Mouse (Mus musculus) testis, adult 2 months (tissue): Measurements from ENCODE around the gene Tmem267. TPM values are rescaled to one million over a fixed set of nuclear protein-coding genes. Genes with fewer than 3 reads are reported as not detected.
A peak's percentile ranks its signal among the peaks of the same experiment; 100 is the strongest.

ENCODE experiments used
- H3K27ac ChIP-seq: fragments of 200-500 bp; 2 replicates; pipeline ENCODE4 v1.5.1; 2012; ENCODE audit warnings: low read depth, low read length; ENCODE audit not compliant: control insufficient read depth, insufficient read depth
- H3K27me3 ChIP-seq: fragments of 200-500 bp; 2 replicates; pipeline ENCODE4 v1.6.1; 2012; ENCODE audit warnings: mild to moderate bottlenecking, low read length, moderate library complexity; ENCODE audit not compliant: control insufficient read depth, insufficient read depth
- H3K36me3 ChIP-seq: fragments of 200-500 bp; 2 replicates; pipeline ENCODE4 v1.6.1; 2012; ENCODE audit warnings: mild to moderate bottlenecking, low read length; ENCODE audit not compliant: control insufficient read depth, insufficient read depth
- H3K4me1 ChIP-seq: fragments of 200-500 bp; 2 replicates; pipeline ENCODE4 v1.6.1; 2012; ENCODE audit warnings: low read length; ENCODE audit not compliant: control insufficient read depth, insufficient read depth
- H3K4me3 ChIP-seq: fragments of 200-500 bp; 2 replicates; pipeline ENCODE4 v1.5.1; 2012; ENCODE audit warnings: low read depth, mild to moderate bottlenecking, low read length, moderate library complexity, mixed read lengths; ENCODE audit not compliant: control insufficient read depth
- CTCF ChIP-seq: fragments of 200-500 bp; IDR thresholded peaks from 2 replicates; pipeline ENCODE4 v1.5.1; 2012; ENCODE audit warnings: low read depth, mild to moderate bottlenecking, inconsistent platforms, low read length, moderate library complexity; ENCODE audit not compliant: control insufficient read depth, insufficient read depth, insufficient replicate concordance
- POLR2A ChIP-seq: fragments of 200-500 bp; IDR thresholded peaks from 2 replicates; pipeline ENCODE4 v1.6.1; 2012; ENCODE audit warnings: low read depth, mild to moderate bottlenecking, inconsistent platforms, low read length, moderate library complexity; ENCODE audit not compliant: control insufficient read depth
- polyA plus RNA-seq: library from polyadenylated mRNA; depleted of rRNA; stranded (reverse); fragments of >200 nt; gene quantifications from 2 replicates; pipeline ENCODE4 v1.2.3, GENCODE M21; 2012; rRNA removed

The Tmem267 gene
- polyA plus RNA-seq: 302 and 309 TPM in 2 replicates

- H3K4me3 ChIP-seq: no peak within 1 kb of the TSS; the same call in 1 of the 2 replicates
- peak within 1 kb of the TSS; percentile 91 for H3K27ac ChIP-seq
- H3K36me3 ChIP-seq: peaks cover 1% of the 10 kb centered on the region; the same call in 1 of the 2 replicates
- TF ChIP-seq POLR2A: no peak
- TF ChIP-seq CTCF: no peak
- no peaks in the 10 kb centered on the region for H3K27me3 ChIP-seq
- H3K4me1 ChIP-seq: peaks cover 2% of the 10 kb centered on the region; the same call in 1 of the 2 replicates
Observed at GRCm38 (mm10) chr13:119487880-119488580, at the start of gene Tmem267, which contains the start of gene 3110070M22Rik. TSS of gene Tmem267 (plus strand) at chr13:119488039. TSS of gene 3110070M22Rik (minus strand) at chr13:119488383.

GRCm38 (mm10) chr13:119442244-119442643 lies 45.6 kb upstream of the Tmem267 start:
- Histone ChIP-seq H3K4me3 (no peak overlapping the region), H3K27ac (no peak overlapping the region), H3K27me3 (no peaks in the 10 kb centered on the region), H3K36me3 (peaks cover 2% of the 10 kb centered on the region), H3K4me1 (no peaks in the 10 kb centered on the region)
- TF ChIP-seq POLR2A (no peak), CTCF (no peak)

GRCm38 (mm10) chr13:119453563-119453962 lies 34.3 kb upstream of the Tmem267 start:
- no peak for TF ChIP-seq CTCF
- no peak for TF ChIP-seq POLR2A
- Histone ChIP-seq H3K27me3 (no peaks in the 10 kb centered on the region), H3K27ac (no peak overlapping the region), H3K36me3 (no peaks in the 10 kb centered on the region), H3K4me1 (no peaks in the 10 kb centered on the region), H3K4me3 (no peak overlapping the region)

GRCm38 (mm10) chr13:119455082-119455481 lies 32.8 kb upstream of the Tmem267 start:
- Histone ChIP-seq H3K4me1 (no peaks in the 10 kb centered on the region), H3K27me3 (no peaks in the 10 kb centered on the region), H3K27ac (no peak overlapping the region), H3K36me3 (no peaks in the 10 kb centered on the region), H3K4me3 (no peak overlapping the region)
- TF ChIP-seq CTCF: no peak
- no peak for TF ChIP-seq POLR2A

GRCm38 (mm10) chr13:119456342-119456741 lies 31.5 kb upstream of the Tmem267 start:
- Histone ChIP-seq H3K27me3 (no peaks in the 10 kb centered on the region), H3K27ac (0 out of 2 replicates have a peak overlapping the region, but pooled peaks have one; percentile 21), H3K4me3 (no peak overlapping the region), H3K36me3 (no peaks in the 10 kb centered on the region), H3K4me1 (no peaks in the 10 kb centered on the region)
- TF ChIP-seq CTCF (no peak), POLR2A (no peak)

DNA sequence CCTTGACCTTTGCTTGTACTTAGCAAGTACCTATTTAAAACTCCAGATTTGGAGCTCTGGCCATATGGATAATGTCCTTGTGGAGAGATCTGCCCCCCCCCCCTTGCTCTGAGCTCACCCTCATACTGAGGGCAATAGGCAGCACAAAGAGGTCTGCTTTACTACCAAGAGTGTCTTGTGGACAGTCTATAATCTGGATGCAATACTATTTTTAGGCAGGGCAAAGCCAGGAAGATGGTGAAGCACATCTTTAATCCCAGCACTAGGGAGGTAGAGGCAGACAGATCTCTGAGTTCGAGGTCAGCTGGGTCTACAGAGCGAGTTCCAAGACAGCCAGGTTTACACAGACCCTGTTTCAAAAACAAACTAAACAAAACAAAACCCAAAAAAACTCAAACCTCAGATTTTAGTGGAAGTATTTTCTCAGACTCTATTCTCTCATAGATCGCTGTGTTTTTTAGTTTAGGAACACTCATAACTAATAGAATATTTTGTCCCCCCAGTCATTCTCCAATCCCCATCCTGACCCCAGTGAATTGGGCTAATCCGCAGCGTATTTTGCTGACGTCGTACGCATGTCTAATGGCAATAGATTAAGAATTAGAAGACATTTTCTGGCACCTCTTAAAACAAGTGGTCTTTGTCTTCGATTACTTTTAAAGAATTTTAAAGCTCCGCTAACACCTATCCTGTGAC lies 25.8 kb upstream of the Tmem267 start:
- TF ChIP-seq POLR2A (no peak), CTCF (no peak)
- H3K36me3 ChIP-seq: no peaks in the 10 kb centered on the region; the same call in 1 of the 2 replicates

More for the DNA sequence above, 25.8 kb upstream of the Tmem267 start:
- no peaks in the 10 kb centered on the region for H3K27me3 ChIP-seq
- peak overlapping the region; percentile 99 for H3K4me3 ChIP-seq
- H3K27ac ChIP-seq: peak overlapping the region; percentile 97
- peaks cover 5% of the 10 kb centered on the region; the same call in 1 of the 2 replicates for H3K4me1 ChIP-seq
